Mouse (Mus musculus) heart, postnatal 4 days (tissue): Measurements from ENCODE around the gene Zfp384. TPM values are rescaled to one million over a fixed set of nuclear protein-coding genes. Genes with fewer than 3 reads are reported as not detected.

Experiments used
- DNase-seq: peaks from one replicate; pipeline ENCODE4 v3.0.0; 2021
- total RNA-seq, 2 experiments: library from RNA; stranded (reverse); gene quantifications; 2 replicates each; pipeline ENCODE4 v1.2.3; 2021

The Zfp384 gene
- 10 to 100 TPM; 28.5 to 30.7 TPM for total RNA-seq

- no peak for DNase-seq
Observed at GRCm38 (mm10) chr6:125009129-125009180, at the start of gene Zfp384. Gene Zfp384 (plus strand): TSS chr6:125009145.

GRCm38 (mm10) chr6:124959960-124960359 lies 49.0 kb upstream of the Zfp384 start:
- DNase-seq, result no peak

- no peak for DNase-seq
Observed at GRCm38 (mm10) chr6:124961021-124961420, 47.9 kb upstream of the Zfp384 start.

- no peak for DNase-seq
Observed at GRCm38 (mm10) chr6:124964638-124965037, 44.3 kb upstream of the Zfp384 start.

- DNase-seq, result peak; percentile 97
Observed at GRCm38 (mm10) chr6:124965088-124965719, 43.7 kb upstream of the Zfp384 start, which contains the start of gene Cops7a. Gene Cops7a (minus strand): TSS chr6:124965538.

DNA sequence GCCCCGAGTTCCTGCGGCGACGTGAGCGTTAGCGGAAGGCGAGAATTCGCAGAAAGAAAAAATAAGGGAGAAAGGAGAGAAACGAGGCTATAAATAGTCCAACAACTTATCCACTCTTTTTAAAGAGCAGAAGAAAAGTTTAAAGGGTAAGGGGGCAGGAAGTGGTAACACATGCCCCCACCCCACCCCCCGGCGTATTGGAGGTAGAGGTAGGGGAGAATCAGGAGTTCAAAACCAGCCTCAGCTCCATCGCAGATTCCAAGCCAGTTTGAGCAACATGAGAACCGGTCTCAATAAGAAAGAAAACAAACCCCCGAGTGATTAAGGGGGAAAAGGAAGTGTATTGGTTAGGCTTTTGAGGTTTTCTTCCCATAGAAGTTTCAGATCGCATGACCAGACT lies 43.2 kb upstream of the Zfp384 start:
- no peak for DNase-seq

DNA sequence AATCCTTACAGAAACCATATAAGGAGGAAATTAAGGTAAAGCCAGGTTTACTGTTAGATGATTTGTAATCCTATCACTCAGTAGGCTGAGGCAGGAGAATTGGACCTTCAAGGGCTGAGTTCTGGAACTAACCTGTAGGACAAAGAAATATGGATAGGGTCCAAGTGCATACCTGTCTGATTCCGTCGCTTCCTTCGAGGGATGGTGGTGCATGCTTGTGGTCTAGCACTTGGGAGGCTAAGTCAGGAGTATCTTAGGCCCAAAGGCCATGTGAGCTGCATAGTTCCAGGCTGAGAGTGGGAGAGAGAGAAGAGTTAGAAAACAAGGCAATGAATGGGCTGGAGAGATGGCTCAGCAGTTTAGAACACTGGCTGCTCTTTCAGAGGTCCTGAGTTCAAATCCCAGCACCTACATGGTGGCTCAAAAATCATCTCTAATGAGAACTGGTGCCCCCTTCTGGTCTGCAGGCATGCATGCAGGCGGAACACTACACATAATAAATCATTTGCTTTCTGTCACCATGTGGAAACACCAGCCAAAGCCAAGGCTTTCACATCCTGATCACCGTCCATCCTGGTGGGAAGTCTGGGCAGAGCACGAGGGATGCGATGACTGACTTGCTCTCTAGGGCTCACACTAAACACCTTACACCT lies 42.4 kb upstream of the Zfp384 start:
- DNase-seq, result peak; percentile 19

GRCm38 (mm10) chr6:124967766-124968165 lies 41.2 kb upstream of the Zfp384 start:
- peak; percentile 68 for DNase-seq

DNA sequence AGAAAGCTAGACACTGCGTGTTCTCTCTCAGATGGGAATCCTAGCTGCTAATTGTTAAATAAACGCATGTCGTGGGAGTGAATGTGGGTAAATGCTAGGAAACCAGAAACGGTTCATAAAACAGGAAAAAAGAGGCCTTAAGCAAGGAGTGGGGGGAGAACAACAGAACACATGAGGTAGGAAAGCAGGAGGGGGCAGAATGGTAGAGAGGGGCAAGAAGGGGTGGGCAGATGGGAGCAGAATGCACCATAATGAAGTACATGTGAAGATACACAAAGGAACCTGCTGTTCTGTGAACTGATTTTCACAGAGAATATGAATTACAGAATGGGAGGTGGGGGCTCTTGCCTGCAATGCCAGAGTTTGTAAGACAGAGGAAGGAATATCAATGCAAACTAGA lies 16.7 kb upstream of the Zfp384 start:
- DNase-seq, result no peak

DNA sequence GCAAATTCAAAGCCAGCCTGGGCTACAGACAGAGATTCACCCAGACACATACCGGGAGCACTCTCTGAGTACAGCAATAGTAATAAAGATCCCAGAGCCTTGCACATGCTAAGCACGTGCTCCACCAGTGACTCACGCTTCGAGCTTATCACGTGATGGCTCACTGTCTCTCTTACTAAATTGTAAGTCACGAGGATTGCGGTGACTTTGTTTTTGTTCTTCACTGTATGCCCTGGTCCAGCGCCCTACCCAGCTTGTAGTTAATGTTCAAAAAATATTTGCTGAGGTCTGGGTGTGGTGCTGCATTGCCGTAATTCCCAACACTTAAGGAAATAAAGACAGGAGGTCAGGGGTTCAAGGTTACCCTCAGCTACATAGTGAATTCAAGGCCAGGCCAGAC lies 15.6 kb upstream of the Zfp384 start:
- no peak for DNase-seq

GRCm38 (mm10) chr6:124993876-124994275 lies 15.1 kb upstream of the Zfp384 start:
- DNase-seq, result no peak

GRCm38 (mm10) chr6:124995246-124995645 lies 13.7 kb upstream of the Zfp384 start:
- no peak for DNase-seq

DNA sequence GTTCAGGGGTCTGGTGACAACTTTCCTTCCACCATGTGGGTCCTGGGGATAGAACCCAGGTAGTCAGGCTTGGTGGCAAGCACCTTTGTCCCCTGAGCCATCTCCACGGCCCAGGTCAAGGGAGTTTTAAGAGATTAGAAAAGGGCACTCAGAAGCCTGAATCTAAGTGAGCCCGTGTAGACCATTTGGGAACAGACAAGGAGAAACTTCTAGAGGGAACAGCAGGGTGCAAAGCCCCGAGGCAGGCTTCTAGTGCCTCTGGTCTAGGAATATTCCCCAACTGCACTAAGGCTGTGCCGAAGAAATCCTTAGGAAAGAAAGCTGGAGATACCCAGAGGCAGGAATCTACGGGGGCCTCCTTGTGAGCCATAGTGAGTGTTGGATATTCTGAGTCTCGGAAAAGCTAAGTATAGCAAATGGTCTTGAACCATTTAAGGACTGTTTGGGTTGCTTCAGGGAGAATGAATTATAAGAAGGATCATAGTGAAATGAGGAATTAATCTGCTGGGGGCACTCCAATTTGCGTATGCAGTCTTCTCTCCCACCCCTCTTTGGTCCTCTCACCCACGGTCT lies 13.0 kb upstream of the Zfp384 start:
- no peak for DNase-seq

GRCm38 (mm10) chr6:124996551-124997501 lies 12.1 kb upstream of the Zfp384 start, which contains the start of gene Pianp:
Gene Pianp (plus strand): TSS chr6:124996694.
- peak; percentile 84 for DNase-seq

DNA sequence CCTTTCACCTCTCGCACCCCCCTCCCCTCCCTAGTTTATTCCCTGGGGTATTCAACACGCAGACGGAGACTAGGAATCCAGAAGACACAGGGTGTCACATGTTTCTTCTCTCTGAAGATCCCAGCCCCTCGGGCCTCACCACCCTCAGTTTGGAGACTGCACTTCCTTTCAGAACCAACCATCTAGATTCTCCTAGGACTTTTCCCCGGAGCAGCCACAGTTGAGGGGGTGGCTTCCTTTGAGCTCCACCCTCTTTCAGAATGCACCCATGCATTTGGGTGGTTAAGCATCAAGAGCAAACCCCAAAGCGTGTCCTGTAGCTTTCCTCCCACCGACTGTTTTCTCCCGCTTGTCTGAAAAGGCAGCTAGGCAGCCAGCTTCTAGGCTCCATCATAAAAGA lies 10.9 kb upstream of the Zfp384 start:
- DNase-seq, result no peak

GRCm38 (mm10) chr6:124999091-124999490 lies 9.9 kb upstream of the Zfp384 start:
- DNase-seq, result no peak

GRCm38 (mm10) chr6:124999546-124999945 lies 9.4 kb upstream of the Zfp384 start:
- no peak for DNase-seq

DNA sequence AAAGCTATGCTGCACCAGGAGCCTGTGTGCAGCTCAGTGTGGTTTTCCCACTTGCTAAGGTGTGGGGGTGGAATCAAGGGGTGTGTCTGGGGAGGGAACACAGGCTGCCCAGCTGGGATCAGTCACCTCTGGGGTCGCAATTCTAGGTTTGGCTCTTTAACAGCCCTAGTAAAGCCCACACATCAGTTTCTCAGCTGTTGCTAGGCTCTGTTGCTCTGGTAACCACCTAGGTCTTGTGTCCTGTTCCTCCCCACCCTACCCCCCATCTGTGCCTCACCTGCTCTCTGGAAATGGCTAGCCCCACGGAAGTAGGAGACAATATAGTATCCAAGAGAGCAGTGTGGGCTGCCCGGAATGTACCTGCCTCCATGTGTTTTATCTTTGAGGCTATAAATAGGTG lies 5.2 kb upstream of the Zfp384 start:
- DNase-seq, result no peak

- DNase-seq, result no peak
Observed at GRCm38 (mm10) chr6:125005086-125005485, 3.9 kb upstream of the Zfp384 start.

DNA sequence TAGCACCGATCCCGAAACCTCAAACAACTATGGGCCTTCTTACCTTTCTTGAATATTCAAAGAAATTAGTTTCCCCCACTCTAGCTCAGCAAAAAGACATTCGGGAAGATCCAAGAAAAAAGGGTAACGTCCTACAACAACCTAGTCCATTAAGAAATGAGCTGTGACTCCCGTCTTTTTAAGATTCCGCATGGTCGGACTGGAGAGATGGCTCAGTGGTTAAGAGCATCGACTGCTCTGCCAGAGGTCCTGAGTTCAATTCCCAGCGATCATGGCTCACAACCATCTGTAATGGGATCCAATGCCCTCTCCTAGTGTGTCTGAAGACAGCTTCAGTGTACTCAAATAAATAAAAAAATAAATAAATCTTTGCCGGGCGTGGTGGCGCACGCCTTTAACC lies 885 bp upstream of the Zfp384 start:
- no peak for DNase-seq

GRCm38 (mm10) chr6:125008586-125009128 lies 288 bp upstream of the Zfp384 start:
- DNase-seq, result peak; percentile 97

DNA sequence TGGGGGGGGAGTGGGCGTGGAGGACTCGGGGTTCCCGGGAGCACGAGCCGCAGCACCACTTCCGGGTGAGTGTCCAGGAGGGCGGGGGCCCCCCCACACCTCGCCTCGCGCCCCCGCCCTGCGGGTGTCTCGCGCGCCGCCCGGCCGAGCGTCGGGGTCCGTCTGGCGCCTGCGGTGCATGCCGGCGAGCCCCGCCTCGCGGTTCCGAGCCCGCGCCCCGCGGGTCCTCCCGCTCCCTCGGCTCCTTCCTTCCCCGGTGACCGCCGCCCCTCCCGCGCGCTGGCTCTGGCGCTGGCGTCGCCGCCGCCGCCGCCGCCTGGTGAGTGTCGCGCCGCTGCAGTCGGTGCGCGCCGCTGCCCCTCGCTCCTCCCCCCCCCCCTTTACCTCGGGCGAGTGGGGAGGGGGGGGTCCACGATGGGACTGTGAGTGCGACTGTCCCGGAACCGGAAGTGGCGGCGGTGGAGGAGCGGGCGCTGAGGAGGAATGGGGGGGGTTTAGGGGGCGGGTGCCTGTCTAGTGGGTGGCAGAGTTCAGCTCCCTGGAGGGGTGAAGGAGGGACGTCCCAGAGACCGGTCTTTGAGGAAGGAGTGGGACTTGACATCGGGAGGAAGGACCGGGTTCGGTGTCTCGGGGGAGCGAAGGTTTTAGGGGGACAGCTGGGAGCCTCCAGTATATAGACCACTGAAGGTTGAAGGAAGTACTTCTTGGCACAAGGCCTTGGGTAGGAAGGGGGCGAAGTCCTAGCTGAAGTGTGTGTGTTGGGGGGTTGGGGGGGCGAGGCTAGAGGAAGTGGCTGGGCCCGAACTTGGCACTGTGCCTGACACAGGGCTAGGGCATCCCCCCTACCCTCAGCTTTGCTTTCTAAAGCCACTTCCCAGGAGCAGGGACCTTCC lies 482 bp downstream of the Zfp384 start:
- peak; percentile 86 for DNase-seq
